Mouse (Mus musculus): ENCODE measurements around the gene Atf6b. TPM values are rescaled to one million over a fixed set of nuclear protein-coding genes. Genes with fewer than 3 reads are reported as not detected.

The Atf6b gene
- total and polyA plus RNA-seq, 3 experiments, result 45.3 to 101 TPM; not detected in 1

DNA sequence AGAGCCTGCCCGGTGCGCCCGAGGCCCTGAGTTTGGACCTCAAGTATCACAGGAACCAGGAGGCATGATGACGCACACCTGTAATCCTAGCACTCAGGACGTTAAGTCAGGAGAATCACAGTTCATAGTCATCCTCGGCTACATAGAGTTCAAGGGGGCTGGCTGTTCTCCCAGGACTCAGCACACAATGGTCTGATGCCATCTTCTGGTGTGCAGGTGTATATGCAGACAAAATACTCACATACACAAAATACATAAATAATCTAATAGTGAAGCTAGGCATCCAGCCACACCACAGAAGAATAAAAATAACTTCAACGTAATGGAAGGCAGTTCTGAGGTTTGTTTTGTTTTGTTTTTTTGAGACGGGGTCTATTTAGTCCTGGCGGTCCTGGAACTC lies 23.8 kb upstream of the Atf6b start:
- no peak overlapping the region for H3K4me3 ChIP-seq (ENCODE audit: control insufficient read depth in 1 of 2, insufficient read depth in 1 of 2, low read depth in 2 of 2, low read length in 2 of 2)

DNA sequence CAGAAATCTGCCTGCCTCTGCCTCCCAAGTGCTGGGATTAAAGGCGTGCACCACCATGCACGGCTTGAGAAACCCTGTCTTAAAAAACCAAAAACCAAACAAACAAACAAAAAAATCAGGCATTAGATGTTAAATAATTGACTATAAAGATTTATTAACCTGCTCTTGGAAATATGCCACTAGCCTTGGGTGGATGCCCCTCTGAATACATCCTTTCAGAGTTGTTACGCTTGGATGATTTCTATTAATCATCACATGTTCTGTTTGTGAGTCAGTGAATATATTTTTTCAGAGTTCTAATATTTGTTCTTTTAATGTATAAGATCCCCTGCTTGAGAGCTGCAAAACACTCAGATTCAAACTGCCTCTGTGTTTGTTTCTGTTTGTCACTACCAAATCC lies 22.0 kb upstream of the Atf6b start:
- TF ChIP-seq MEF2A (IDR thresholded peaks at IDR 0.05; ENCODE audit: extremely low read depth, insufficient replicate concordance, low read depth, low read length, poor library complexity, severe bottlenecking), result no peak
- no peak for TF ChIP-seq GATA1 (IDR thresholded peaks at IDR 0.05; ENCODE audit: low read depth, low read length)
- TF ChIP-seq UBTF (IDR thresholded peaks at IDR 0.05; ENCODE audit: borderline replicate concordance, insufficient read depth, low read depth, low read length), result no peak
- TF ChIP-seq TBP (IDR thresholded peaks at IDR 0.05; ENCODE audit: low read depth, low read length), result no peak
- TF ChIP-seq RCOR1 (IDR thresholded peaks at IDR 0.05; ENCODE audit: low read depth, low read length), result no peak
- no peak for TF ChIP-seq POLR2A (IDR thresholded peaks at IDR 0.05; ENCODE audit: control insufficient read depth in 1 of 2, insufficient read depth in 1 of 2, low read depth in 1 of 2, low read length in 2 of 2, poor library complexity in 1 of 2)
- TF ChIP-seq HCFC1 (IDR thresholded peaks at IDR 0.05; ENCODE audit: low read depth, low read length), result no peak
- TF ChIP-seq GABPA (IDR thresholded peaks at IDR 0.05; ENCODE audit: low read depth, low read length), result no peak
- TF ChIP-seq NELFE (IDR thresholded peaks at IDR 0.05; ENCODE audit: low read depth, low read length), result no peak
- TF ChIP-seq E2F4 (IDR thresholded peaks at IDR 0.05; ENCODE audit: borderline replicate concordance, low read depth, low read length), result no peak
- no peak for TF ChIP-seq POLR2AphosphoS2 (IDR thresholded peaks at IDR 0.05; ENCODE audit: low read length)
- no peak for TF ChIP-seq ZC3H11A (IDR thresholded peaks at IDR 0.05; ENCODE audit: low read depth, low read length)
- no peak for TF ChIP-seq KAT2A (conservative IDR thresholded peaks at IDR 0.05; ENCODE audit: low read depth, low read length)
- TF ChIP-seq CHD1 (IDR thresholded peaks at IDR 0.05; ENCODE audit: low read depth, low read length), result no peak
- TF ChIP-seq ZNF384 (IDR thresholded peaks at IDR 0.05; ENCODE audit: low read depth, low read length), result no peak
- no peak for TF ChIP-seq MAX (IDR thresholded peaks at IDR 0.05; ENCODE audit: low read length)
- TF ChIP-seq ELF1 (IDR thresholded peaks at IDR 0.05; ENCODE audit: low read depth, low read length), result no peak
- no peak for TF ChIP-seq BHLHE40 (IDR thresholded peaks at IDR 0.05; ENCODE audit: borderline replicate concordance, low read depth, low read length)
- no peak overlapping the region for H3K9ac ChIP-seq (ENCODE audit: control insufficient read depth, low read depth, low read length, poor library complexity, severe bottlenecking)
- H3K36me3 ChIP-seq (ENCODE audit: control insufficient read depth in 1 of 2, insufficient read depth in 2 of 2, low read length in 2 of 2), result peaks cover 0 to 16% of the 10 kb centered on the region in 2 experiments; a peak in 3 of 4 replicates
- no peak overlapping the region for H3K27ac ChIP-seq (ENCODE audit: control insufficient read depth, low read depth, low read length)
- H3K4me3 ChIP-seq (ENCODE audit: control insufficient read depth in 1 of 2, insufficient read depth in 1 of 2, low read depth in 2 of 2, low read length in 2 of 2), result no peak overlapping the region
- peaks cover 2 to 25% of the 10 kb centered on the region in 2 experiments; a peak in 3 of 4 replicates for H3K4me1 ChIP-seq (ENCODE audit: control insufficient read depth in 1 of 2, insufficient read depth in 2 of 2, low read length in 2 of 2)
- no peaks in the 10 kb centered on the region for H3K27me3 ChIP-seq (ENCODE audit: control insufficient read depth in 1 of 2, insufficient read depth in 2 of 2, low read length in 2 of 2)
- peaks cover 16% of the 10 kb centered on the region for H3K79me2 ChIP-seq (ENCODE audit: control insufficient read depth, insufficient read depth, low read length, poor library complexity)
- no peaks in the 10 kb centered on the region for H3K9me3 ChIP-seq (replicated peaks; ENCODE audit: insufficient read depth, low read length)
- no peak for DNase-seq (ENCODE audit: low read depth, low spot score)

More for the DNA sequence above, 23.8 kb upstream of the Atf6b start:
- Histone ChIP-seq H3K27me3 (ENCODE audit: control insufficient read depth in 1 of 2, insufficient read depth in 2 of 2, low read length in 2 of 2) (no peaks in the 10 kb centered on the region), H3K79me2 (ENCODE audit: control insufficient read depth, insufficient read depth, low read length, poor library complexity) (peaks cover 16% of the 10 kb centered on the region), H3K9ac (ENCODE audit: control insufficient read depth, low read depth, low read length, poor library complexity, severe bottlenecking) (no peak overlapping the region), H3K27ac (ENCODE audit: control insufficient read depth, low read depth, low read length) (no peak overlapping the region), H3K9me3 (replicated peaks; ENCODE audit: insufficient read depth, low read length) (no peaks in the 10 kb centered on the region), H3K4me1 (ENCODE audit: control insufficient read depth in 1 of 2, insufficient read depth in 2 of 2, low read length in 2 of 2) (peaks cover 2 to 19% of the 10 kb centered on the region in 2 experiments; a peak in 3 of 4 replicates), H3K36me3 (ENCODE audit: control insufficient read depth in 1 of 2, insufficient read depth in 2 of 2, low read length in 2 of 2) (peaks cover 0 to 12% of the 10 kb centered on the region in 2 experiments; a peak in 3 of 4 replicates)
- peak; percentile 42 for DNase-seq (ENCODE audit: low read depth, low spot score)
- TF ChIP-seq SMC3 (IDR thresholded peaks at IDR 0.05; ENCODE audit: low read depth, low read length) (peak; percentile 56), MXI1 (IDR thresholded peaks at IDR 0.05; ENCODE audit: low read depth, low read length) (no peak), RAD21 (IDR thresholded peaks at IDR 0.05; ENCODE audit: low read depth, low read length) (peak; percentile 50), CTCF (IDR thresholded peaks at IDR 0.05 in 2 of 3, conservative IDR thresholded peaks at IDR 0.05 in 1 of 3; ENCODE audit: control insufficient read depth in 1 of 3, insufficient read depth in 1 of 3, low read depth in 2 of 3, low read length in 3 of 3, poor library complexity in 1 of 3, severe bottlenecking in 1 of 3) (peak; percentile 20 to 54 (median 21); a peak in 4 of 6 replicates)

Measured in MEL (cell line).